Mouse (Mus musculus) layer of hippocampus, postnatal 36 days (tissue): ENCODE measurements around the gene Erp27. TPM values are rescaled to one million over a fixed set of nuclear protein-coding genes. Genes with fewer than 3 reads are reported as not detected.
"Not testable (repeated sequence)": the region's sequence is repeated elsewhere in the genome, so short reads cannot be mapped to it uniquely, and the experiment has no call there.

Experiments used
- DNase-seq, 2 experiments: peaks; one replicate each; pipeline ENCODE4 v3.0.0; 2022
- total RNA-seq, 2 experiments: library from RNA; stranded (reverse); gene quantifications; 2 replicates each; pipeline ENCODE4 v1.2.3; 2021

Gene Erp27
- total RNA-seq, 2 experiments from 2014 or later: 0.80 to 1.1 TPM

GRCm38 (mm10) chr6:136906283-136906936 lies 15.6 kb downstream of the Erp27 start:
- no peak for DNase-seq

GRCm38 (mm10) chr6:136903885-136904470 lies 18.0 kb downstream of the Erp27 start:
- DNase-seq: no peak

- DNase-seq: no peak
Measured at GRCm38 (mm10) chr6:136902527-136902926, 19.5 kb downstream of the Erp27 start.

- DNase-seq: no peak
Measured at GRCm38 (mm10) chr6:136901010-136901409, 21.0 kb downstream of the Erp27 start.

GRCm38 (mm10) chr6:136900369-136901009 lies 21.5 kb downstream of the Erp27 start:
- DNase-seq: no peak

GRCm38 (mm10) chr6:136898954-136899353 lies 23.0 kb downstream of the Erp27 start:
- DNase-seq: no peak

- no peak for DNase-seq
Measured at GRCm38 (mm10) chr6:136898222-136898621, 23.8 kb downstream of the Erp27 start.

- DNase-seq: no peak
Measured at GRCm38 (mm10) chr6:136897789-136898188, 24.2 kb downstream of the Erp27 start.

GRCm38 (mm10) chr6:136894532-136895339 lies 27.2 kb downstream of the Erp27 start:
- DNase-seq: no peak

- no peak for DNase-seq
Measured at GRCm38 (mm10) chr6:136892002-136892401, 30.0 kb downstream of the Erp27 start.

GRCm38 (mm10) chr6:136889554-136889953 lies 32.4 kb downstream of the Erp27 start:
- DNase-seq: no peak

- DNase-seq: no peak
Measured at GRCm38 (mm10) chr6:136889067-136889466, 32.9 kb downstream of the Erp27 start.

GRCm38 (mm10) chr6:136887854-136888253 lies 34.1 kb downstream of the Erp27 start:
- DNase-seq: no peak

- DNase-seq: not testable (repeated sequence)
Measured at GRCm38 (mm10) chr6:136884766-136885165, 37.2 kb downstream of the Erp27 start.

- DNase-seq: no peak
Measured at GRCm38 (mm10) chr6:136883961-136884360, 38.0 kb downstream of the Erp27 start.

- no peak for DNase-seq
Measured at GRCm38 (mm10) chr6:136883431-136883915, 38.5 kb downstream of the Erp27 start.

- no peak for DNase-seq
Measured at GRCm38 (mm10) chr6:136881678-136882077, 40.3 kb downstream of the Erp27 start.

GRCm38 (mm10) chr6:136875670-136876069 lies 46.3 kb downstream of the Erp27 start, which contains the start of gene Mgp:
Gene Mgp, minus strand, starts transcription at chr6:136875823.
- no peak for DNase-seq

- DNase-seq: no peak
Measured at GRCm38 (mm10) chr6:136874599-136874998, 47.4 kb downstream of the Erp27 start.

GRCm38 (mm10) chr6:136868921-136869320 lies 53.1 kb downstream of the Erp27 start:
- DNase-seq: no peak

GRCm38 (mm10) chr6:136866150-136866549 lies 55.8 kb downstream of the Erp27 start:
- DNase-seq: no peak

GRCm38 (mm10) chr6:136865360-136865759 lies 56.6 kb downstream of the Erp27 start:
- DNase-seq: no peak

GRCm38 (mm10) chr6:136861020-136861419 lies 61.0 kb downstream of the Erp27 start:
- no peak for DNase-seq
